Mouse (Mus musculus): ENCODE measurements at regions not wholly inside any gene's neighbourhood (a gene's known extent, or its start where the extent isn't known, plus 50 kb on each side); places are given as distances from the start of the nearest gene placed in this dataset.

- no peak for TF ChIP-seq CTCF (IDR thresholded peaks at IDR 0.05; ENCODE audit: borderline replicate concordance, insufficient read depth, low read depth, low read length)
- TF ChIP-seq POLR2A (IDR thresholded peaks at IDR 0.05; ENCODE audit: borderline replicate concordance, insufficient read depth, low read length), result no peak
Observed at GRCm38 (mm10) chr13:52252303-52252702, 278.8 kb downstream of the Diras2 start.
